Mouse (Mus musculus): ENCODE data around the gene Gm17361.
"Not testable (repeated sequence)": the region's sequence is repeated elsewhere in the genome, so short reads cannot be mapped to it uniquely, and the experiment has no call there.

Gm17361 gene

DNA sequence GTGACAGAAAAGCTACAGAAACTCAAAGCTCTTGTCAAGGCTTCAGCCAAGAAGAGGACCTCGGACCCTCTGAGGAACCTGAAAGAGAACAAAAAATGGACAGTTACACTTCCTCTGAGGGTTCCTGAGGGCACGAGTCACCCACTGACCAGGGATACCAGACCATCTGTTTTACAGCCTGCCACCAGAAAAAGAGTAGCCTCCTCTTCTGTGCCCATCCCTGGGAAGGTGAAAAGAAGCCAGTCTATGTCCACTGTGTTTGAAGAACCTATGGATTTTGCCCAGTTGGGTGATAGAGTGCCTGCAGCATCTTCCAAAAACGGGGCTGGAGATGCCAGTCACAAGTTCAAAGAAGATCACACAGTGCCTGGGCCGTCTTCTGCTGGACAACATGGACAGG is at the start of gene Gm17361:
Gene Gm17361, plus strand, starts transcription at position 301 of the 400 bp plus-strand sequence.
- not testable (repeated sequence) for DNase-seq (ENCODE audit: low read depth, low spot score)
